Mouse (Mus musculus) right cerebral cortex, postnatal 36 days (tissue): ENCODE measurements around the gene Cd5.

ENCODE experiments used
- DNase-seq, 2 experiments: peaks; one replicate each; pipeline ENCODE4 v3.0.0; 2022; ENCODE audit warnings: low spot score in 2 of 2, mixed read lengths in 1 of 2

Gene Cd5

GRCm38 (mm10) chr19:10702125-10702524 is 36.7 kb downstream of the Cd5 start:
- no peak for DNase-seq

GRCm38 (mm10) chr19:10701013-10701726 is 37.6 kb downstream of the Cd5 start:
- no peak for DNase-seq

DNA sequence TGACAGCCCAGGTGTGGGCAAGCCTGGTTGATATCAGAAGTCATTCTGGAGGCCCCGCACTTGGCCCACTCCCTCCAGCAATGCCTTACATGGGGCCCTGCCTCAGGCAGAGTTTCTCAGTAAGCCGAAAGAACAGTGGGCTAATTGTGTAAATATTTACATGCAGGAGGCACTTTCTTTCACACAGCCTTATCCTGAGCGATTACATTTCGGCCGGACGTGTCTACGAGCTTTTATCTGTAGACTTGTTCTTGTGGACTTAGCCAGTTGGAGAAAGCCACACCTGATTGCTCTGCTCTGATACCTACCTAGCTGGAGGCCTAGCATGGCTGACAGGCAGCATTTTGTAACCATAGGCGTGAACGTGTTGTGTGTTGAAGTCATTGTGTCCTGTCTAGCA is 39.0 kb downstream of the Cd5 start:
- no peak for DNase-seq

GRCm38 (mm10) chr19:10698131-10698991 is 40.4 kb downstream of the Cd5 start:
- DNase-seq: no peak

DNA sequence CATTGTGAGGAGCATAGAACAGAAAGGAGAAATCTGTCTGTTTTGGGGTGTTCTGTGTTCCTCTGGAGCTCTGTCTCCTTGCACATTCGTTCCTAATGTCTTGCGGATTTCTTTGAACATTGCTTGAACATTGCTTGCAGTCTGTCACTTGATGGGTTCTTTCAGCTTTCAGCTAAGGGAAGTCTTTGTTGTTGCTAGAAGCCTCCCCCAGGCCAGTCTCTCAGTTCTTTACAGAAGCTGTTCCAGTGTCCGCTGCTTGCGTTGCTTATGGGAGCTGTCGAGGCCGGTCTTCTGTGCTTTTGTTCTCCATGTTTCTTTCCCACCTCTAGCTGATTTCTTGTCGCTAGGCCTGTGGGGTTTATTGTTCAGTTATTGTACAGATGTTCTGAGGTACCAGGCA is 43.0 kb downstream of the Cd5 start:
- DNase-seq: no peak

DNA sequence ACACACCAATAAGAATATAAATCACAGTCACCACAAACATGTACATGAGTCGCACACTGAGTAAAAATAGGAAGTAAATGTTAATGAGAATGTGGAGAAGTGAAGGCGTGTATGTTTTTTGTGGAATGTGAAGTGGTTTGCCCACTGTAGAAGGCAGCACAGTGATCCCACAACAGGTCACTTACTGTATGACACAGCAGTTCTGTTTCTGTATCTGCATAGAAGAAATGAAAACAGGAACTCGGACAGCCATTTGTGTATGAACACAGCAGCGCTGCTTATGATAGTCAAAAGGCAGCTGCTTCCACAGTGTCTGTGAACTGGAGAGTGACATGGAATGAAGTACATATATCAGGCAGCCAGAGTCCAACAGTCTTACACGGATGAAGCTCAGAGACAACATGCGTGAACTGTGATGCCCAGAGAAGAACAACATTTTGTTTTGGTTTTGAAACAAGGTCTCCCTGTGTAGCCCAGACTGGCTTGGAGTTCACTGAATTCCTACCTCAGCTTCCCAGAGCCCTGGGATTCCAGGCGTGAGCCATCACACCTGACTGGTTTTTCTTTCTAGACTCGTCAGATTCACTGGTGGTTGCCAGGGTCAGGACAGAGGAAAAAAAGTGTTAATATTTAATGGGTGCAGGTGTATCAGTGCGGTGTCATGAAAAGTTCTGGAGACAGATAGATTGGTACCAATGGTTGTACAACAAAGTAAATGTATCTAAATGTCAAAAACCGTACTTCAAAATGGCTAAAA is 44.7 kb downstream of the Cd5 start:
- DNase-seq: no peak

- DNase-seq: no peak
These were observed 46.4 kb downstream of the Cd5 start for GRCm38 (mm10) chr19:10692361-10692760.

- no peak for DNase-seq
These were observed 47.1 kb downstream of the Cd5 start for GRCm38 (mm10) chr19:10691660-10692059.

GRCm38 (mm10) chr19:10691121-10691520 is 47.7 kb downstream of the Cd5 start:
- no peak for DNase-seq

DNA sequence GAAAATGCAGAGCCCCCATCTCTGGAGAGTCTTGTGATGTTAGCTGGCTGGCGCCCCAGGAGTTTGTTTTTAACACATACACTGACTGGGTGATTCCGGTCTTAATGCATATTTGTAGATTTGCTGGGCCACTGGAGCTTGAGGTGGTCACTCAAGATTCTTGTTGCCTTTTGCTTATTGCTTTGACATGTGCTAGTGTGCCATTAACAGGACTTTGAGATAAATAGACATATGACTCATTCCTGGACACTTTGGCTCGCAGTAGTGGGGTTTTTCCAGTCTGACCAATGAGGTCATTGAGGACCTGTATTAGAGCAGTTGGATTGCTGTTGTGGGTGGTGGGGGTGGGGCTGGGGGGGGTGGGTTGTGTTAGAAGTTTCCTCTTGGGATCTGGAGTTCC is 48.5 kb downstream of the Cd5 start:
- no peak for DNase-seq

- DNase-seq: no peak
These were observed 49.2 kb downstream of the Cd5 start for GRCm38 (mm10) chr19:10689470-10690166.

DNA sequence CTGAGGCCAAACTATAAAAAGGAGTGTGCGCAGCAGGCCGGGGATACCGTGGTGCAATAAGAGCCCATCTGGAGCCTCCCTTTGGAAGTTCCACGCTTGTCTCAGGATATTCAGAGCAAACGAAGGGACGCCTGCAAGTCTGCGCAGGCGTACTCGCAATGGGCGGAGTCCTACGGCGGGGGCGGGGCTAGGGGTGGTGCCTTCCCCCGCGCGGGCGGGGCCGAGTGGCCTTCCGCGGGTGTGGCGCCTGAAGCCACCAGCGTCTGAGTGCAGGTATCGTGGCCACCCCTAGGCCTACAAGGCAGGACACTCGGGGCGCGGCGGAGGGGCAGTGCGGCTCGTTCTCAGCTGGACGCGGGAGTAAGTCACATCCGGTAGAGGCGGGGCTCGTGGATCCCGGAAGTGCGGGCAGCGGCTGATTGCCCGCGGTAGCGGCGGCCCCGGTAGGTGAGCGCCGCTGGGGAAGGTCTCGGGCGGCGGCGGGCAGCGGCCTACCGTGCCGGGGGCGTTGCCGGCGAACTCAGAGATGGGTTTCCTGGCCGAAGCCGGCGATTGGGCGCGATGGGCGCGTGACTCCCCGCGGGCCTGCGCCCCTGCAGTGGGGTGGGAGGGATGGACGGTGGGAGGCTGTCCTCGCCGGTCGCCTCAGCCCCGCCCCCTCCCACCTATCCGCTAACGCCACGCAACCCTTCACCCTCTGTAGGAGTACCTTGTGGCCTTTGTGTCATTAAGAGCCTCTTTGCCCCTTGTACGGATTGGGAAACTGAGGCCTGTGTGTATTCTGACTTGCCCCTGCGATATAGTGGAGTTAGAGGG is 50.1 kb downstream of the Cd5 start, which contains the start of gene Vps37c:
Gene Vps37c, plus strand, starts transcription at position 199 of the 816 bp plus-strand sequence.
- peak; percentile 88 to 89 for DNase-seq

- DNase-seq: no peak
These were observed 53.1 kb downstream of the Cd5 start for GRCm38 (mm10) chr19:10685727-10686126.

- no peak for DNase-seq
These were observed 53.7 kb downstream of the Cd5 start for GRCm38 (mm10) chr19:10685081-10685480.

DNA sequence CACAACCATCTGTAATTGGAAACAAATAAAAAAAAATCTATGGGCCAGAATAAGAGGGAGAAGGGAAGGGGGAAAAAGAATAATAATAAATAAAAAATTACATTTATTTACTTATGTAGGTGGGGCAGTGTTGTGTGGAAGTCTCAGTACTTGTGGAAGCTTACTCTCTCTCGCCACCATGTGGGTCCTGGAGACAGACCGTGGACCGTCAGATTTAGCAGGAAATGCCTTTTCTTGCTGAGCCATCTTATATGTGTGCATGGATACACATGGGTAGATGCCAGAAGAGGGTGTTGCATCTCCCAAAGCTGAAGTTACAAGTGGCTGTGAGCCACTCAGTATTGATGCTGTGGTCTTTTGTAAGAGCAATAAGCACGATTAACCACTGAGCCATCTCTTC is 57.2 kb downstream of the Cd5 start:
- DNase-seq: no peak

- no peak for DNase-seq
These were observed 60.1 kb downstream of the Cd5 start for GRCm38 (mm10) chr19:10678772-10679067.

- peak; percentile 47 to 53 for DNase-seq
These were observed 60.7 kb downstream of the Cd5 start, which contains the start of gene Pga5 for GRCm38 (mm10) chr19:10677915-10678771. Gene Pga5 (minus strand): TSS chr19:10678071.

- DNase-seq: no peak
These were observed 62.1 kb downstream of the Cd5 start for GRCm38 (mm10) chr19:10676656-10677055.

- no peak for DNase-seq
These were observed 65.5 kb downstream of the Cd5 start for GRCm38 (mm10) chr19:10673275-10673674.

DNA sequence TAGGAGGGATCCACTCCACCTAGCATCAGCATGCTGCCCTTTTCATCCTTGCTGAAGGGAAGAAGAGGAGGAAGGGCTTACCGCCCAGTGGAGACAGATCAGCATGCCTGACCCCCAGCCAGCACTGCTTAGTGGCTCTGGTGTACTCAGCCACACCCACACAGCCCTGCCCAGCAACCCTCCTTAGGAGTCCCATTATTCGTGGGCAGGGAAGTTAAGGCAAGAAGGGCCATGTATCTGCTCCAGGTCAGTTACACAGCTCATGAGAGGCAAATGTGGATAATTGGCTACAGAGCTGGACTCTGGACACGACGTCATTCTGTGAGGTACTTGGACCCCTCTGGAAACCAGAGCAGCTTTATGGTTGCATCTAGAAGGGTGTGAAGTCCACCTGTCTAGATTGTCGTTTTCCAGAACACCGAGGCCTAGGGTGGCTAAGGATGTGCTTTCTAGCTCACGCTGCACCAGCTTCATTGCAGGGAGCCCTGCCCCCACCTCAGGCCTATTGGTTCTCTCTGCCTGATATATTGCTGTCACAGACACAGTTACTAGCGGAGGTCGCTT is 66.9 kb downstream of the Cd5 start:
- no peak for DNase-seq
